Mouse (Mus musculus): ENCODE measurements at regions not wholly inside any gene's neighbourhood (a gene's known extent, or its start where the extent isn't known, plus 50 kb on each side); places are given as distances from the start of the nearest gene placed in this dataset.

- no peak for TF ChIP-seq CTCF (IDR thresholded peaks at IDR 0.05; ENCODE audit: low read depth, low read length)
- no peak for TF ChIP-seq POLR2A (IDR thresholded peaks at IDR 0.05; ENCODE audit: insufficient read depth, low read length)
These were observed 90.7 kb upstream of the Stmnd1 start for GRCm38 (mm10) chr13:46182851-46183250.

Measured in ES-Bruce4 (cell line).